Mouse (Mus musculus) lung, postnatal 14 days (tissue): Measurements from ENCODE around the gene Nme4.
A peak's percentile ranks its signal among the peaks of the same experiment; 100 is the strongest.
"Not testable (repeated sequence)": the region's sequence is repeated elsewhere in the genome, so short reads cannot be mapped to it uniquely, and the experiment has no call there.

Source experiments
- DNase-seq: peaks from one replicate; pipeline ENCODE4 v3.0.0; 2021

The Nme4 gene

DNA sequence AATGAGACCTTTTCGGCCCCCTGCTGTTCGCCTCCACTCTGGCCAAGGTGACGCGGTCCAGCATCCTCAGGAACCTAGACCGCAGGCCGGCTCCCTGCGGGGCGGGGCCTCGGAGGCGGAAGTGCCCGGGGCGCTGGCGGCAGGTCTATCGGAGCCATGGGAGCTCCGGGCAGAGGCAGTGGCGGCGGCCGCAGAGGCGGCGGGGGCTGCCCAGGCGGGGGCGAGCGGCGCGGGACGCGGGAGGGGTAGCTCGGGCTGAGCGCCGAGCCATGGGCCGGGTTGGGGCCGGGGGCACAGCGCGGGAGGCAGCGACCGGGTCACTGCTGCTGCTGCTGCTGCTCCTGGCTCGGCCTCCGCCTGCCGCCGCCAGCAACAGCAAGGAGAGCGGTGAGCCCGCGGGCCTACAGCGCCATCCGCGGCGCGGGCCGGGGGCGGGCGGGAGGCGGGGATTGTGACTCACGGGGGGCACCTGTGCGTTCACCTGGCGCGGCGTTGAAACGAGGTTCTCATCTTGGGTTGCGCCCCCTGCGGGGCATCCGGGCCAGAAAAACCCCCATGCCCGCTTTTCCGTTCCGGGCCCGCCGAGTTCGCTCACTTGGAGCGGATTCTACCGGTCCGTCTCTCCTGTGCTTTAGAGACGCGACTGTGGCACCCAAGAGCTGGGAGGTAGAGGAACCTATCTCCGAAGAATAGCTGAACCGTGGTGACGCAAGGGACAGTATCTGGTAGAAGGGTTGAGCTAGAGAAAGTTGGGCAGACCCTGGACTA is 18.0 kb upstream of the Nme4 start, which contains the start of gene Tmem8:
TSS of gene Tmem8 (plus strand) at position 119 of the 768 bp plus-strand sequence.
- DNase-seq: peak; percentile 70

DNA sequence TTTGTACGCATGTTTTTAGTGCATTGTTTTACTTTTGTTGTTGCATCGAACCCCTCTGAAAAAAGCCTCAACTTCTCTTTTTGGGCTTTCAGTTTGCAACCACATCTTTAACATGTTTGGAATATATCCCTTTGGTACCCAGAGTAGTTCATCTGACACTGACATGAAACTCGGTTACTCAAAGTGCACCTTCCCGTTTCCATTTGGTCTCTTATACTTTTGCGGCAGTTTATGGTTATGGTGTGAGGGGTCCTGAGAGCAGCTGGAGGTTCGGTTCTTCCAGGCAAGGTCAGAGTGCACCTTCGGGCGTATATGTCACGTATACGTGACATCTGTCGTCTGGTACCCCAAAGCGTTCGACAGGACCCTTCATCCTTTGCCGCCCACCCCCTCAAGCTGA is 17.3 kb upstream of the Nme4 start:
- DNase-seq: no peak

DNA sequence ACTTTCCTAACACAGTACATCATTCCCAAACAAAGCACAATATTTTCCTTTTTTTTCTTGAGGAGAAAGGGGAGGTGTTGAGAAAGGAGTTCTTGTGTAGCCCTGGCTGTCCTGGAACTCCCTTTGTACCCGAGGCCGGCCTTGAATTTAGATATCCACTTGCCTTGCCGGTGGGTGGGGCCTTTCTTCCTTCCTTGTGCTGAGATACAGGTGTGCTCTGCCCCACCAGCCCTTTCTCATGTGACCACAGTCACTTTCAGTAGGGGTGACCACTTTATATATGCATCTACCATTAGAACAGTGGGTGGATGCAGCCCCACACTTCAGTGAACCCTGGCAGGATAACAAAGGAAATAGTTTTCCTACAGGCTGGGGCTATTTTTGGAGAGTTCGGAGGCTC is 16.3 kb upstream of the Nme4 start:
- DNase-seq: no peak

DNA sequence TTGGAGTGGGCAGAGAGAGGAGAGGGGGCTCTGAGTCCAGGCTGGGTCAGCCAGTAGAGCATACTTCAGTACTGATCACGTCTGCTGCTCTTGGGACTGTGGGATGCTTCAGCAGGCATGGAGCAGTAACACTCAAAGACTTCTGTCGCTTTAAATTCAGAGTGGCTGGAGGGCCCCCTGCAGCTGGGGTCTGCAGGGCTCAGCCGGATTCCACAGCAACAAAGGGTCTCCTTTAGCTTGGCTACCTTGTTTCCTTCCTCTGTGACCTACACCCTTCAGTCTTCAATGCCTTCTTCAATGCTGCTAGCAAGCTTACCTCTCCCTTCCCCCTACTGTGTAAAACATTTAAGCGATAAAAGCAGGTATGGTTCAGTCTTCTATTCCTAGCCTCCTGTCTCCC is 15.6 kb upstream of the Nme4 start:
- no peak for DNase-seq

DNA sequence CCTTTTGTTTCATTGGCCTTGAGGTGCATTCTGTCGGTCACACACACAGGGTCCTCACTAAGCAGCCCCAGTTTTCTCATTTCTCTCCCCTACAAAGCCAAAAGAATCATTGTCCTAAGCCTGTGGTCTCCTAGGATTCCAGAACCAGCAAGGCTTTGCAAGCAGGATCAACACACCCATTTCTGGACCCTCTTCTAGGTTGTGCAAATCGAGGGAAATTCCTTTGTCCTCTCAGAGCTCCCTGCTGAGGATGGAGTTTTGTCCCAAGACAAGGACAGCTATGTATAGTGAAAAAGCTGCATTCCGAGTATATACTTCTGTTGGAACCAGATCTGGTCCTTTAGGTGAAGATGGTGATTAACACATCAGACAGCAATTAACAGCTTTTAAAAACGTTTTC is 14.8 kb upstream of the Nme4 start:
- no peak for DNase-seq

DNA sequence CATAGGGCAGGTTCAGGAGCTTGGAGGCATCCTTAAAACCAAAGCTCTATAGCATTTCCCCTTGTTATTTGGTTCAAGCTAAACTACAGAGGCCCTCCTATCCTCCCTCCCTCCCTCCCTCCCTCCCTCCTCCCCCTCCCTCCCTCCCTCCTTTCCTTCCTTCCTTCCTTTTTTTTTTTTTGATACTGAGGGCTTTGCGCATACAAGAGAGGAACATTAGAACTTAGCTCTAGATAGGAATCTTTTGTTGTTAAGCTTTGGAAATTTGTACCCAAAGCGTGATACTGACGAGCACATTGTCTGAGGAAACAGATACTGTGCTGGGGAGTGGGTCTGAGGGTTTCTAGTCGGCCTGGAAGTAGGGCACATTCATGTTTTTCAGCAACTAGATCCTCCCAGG is 10.2 kb upstream of the Nme4 start:
- no peak for DNase-seq

DNA sequence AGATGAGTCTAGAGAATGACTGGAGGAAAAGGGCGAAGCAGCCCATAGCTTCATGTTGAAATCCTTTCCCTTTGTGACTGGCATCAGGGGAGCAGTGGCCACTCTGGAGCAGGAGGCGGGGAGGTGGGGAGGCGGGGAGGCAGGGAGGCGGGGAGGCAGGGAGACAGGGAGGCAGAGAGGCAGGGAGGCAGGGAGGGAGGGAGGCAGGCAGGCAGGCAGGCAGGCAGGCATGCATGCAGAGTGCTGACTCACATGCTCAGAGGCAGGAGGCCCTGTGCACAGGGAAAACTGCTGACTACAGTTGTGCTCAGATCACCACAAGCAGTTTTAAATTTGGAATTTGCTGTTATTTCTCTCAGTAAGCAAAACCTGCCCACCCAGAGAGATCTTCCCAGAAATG is 6.1 kb upstream of the Nme4 start:
- no peak for DNase-seq

DNA sequence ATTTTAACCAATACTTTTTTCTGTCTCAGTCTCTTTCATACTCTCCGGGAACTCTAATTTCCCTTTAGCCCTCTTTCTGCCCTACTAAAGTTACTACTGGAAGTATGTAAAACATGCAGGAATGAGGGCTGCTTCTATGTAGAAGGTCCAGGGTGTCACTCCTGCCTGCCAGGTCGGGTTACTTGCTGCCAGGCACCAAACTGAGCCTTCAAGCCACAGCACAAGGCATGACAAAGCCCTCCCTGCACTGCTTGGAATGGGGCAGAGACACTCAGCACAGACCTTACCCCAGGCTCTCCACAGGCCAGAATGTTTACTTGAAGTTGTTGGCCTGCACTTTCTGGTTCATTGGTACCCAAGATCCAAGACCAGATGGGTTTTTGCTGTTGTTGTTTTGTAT is 4.8 kb upstream of the Nme4 start:
- DNase-seq: no peak

DNA sequence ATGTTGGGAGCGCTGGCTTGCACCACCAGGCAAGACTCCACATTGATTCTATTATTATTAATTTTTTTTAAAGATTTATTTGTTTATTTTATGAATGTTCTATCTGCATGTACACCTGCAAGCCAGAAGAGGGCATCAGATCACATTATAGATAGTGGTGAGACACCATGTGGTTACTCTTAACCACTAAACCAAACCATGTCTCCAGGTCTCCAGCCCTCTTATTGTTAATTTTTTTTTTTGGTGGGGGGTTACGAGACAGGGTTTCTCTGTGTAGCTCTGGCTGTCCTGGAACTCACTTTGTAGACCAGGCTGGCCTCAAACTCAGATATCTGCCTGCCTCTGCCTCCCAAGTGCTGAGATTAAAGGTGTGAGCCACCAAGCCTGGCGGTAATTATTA is 3.9 kb upstream of the Nme4 start:
- not testable (repeated sequence) for DNase-seq

DNA sequence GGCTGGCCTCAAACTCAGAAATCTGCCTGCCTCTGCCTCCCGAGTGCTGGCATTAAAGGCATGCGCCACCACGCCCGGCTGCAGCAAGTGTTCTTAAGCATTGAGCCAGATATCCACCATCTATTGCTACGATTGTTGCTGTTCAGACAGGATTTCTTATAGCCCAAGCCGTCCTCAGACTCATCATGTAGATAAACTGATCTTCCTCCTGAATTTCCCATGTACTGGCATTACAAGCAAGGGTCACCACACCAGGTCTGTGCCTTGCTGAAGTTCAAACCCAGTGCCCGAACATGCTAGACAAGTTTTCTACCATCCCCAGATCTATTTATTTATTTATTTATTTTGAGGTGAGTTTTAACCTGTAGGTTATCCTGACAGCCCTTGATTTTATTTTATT is 3.1 kb upstream of the Nme4 start:
- no peak for DNase-seq

DNA sequence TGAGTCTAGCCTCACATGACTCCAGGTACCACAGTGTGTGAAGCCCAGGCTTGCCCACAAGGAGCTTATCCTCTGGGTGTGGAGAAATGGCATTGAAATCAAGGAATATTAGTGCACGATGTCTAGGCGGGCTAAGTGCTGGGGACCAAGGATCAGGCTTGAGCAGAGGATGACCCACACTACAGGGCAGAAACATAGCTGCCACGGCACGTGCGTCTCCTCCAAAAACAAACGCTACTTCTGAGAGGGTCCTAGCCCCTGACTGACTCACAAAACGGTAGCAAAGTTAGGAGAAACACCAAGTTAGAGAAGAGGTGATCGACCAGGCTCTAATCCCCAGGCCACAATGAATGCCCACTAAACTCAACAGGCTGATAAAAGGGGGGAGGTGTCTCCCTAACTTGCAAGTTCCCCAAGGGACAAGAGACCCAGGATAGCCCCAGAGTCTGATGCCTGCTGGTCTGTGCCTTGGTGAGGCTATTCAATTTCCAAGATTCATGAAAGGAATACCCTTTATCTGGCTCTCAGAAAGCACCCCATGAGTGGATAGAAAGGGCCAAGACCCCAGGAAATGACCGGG is 781 bp downstream of the Nme4 start:
- no peak for DNase-seq

DNA sequence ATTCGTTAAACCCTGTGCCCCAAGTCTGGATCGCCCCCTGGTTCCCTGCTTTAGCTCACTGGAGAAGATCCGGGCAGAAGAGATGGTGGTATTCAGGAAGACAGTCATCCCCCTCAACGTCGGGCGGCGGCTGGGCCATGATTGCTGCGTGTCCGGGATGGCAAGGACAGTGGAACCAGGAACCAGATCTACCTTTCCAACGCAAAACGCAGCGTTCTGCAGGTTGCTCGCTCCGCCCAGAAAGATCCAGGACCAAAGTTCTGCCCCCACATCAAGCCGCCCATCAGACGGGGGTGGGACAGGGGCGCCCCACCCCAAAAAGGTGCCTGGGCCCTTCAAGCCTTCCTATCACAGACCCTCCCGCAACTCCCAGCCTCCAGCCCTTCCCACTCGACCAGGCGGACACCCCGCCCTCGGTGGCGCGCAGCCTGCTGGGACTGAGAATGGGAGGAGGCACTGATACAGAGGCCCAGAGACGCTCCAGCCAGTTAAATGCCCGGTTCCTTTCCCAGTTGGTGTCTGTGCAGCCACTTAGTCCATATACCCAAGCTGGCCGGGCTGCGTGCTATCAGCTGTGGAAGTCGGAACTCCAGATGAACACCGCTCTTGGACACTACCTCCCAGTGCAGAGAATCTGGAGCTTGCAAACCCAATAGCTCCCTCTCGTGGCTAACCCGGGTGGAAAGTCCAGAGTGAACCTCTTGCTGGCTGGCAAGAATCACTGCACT is 5.3 kb downstream of the Nme4 start, which contains the start of gene Decr2:
TSS of gene Decr2 (minus strand) at position 433 of the 728 bp plus-strand sequence.
- peak; percentile 92 for DNase-seq

DNA sequence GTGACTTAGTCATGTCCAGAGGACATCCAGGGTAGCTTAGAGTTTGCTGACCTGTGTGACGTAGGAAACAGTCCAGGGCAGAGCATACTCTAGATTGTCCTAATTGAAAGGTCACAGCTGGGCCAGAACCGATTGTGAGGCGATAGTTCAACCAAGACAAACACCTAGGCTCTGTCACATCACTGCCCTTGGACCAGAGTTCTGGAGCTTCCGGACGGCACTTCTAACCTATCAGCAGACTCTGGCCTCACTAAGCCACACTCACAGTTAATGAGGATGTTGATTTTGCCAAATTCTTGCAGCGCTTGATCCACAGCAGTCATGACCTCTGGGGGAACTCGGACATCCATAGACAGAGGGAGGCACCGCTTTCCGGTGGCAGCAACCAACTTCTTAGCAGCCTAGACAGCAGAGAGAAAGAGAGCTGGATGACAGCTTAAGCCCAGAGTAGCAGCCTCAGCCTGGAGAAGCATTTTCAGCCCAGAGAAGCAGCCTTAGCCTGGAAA is 8.3 kb downstream of the Nme4 start:
- DNase-seq: no peak

DNA sequence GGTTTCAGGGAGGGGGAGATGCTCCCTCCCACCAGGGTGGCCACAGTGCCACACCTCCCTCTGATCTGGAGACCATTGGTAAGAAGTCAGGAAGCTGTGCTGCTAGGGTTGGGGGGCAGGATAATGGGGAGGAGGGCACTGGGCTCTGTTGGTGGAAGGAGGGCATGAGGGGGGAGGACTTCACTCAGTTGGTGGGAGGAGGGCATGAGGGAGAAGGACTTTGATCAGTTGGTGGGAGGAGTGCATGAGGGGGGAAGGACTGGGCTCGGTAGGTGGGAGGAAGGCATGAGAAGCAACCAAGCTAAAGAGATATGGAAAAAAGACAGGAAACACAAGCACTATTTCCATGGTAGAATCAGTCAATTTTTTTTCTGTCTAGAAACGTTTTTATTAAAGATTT is 14.5 kb downstream of the Nme4 start:
- no peak for DNase-seq

DNA sequence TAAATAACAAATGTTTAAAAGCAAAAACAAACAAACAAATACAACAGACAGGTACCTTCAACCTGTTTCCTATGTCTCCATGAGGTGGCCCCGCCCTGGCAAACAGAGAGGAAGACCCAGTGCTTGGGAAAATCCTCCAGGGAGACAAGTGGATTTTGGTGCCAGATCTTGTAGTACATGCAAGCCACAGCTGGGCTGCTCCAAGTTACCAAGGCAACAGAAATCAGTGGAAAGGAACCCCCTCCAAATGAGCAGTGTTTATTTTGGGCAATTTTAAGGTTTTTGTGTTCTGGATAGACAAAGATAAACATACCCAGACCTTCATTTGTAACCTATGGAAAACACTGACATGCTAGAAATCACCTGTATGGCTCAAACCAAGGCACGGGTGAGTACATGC is 16.6 kb downstream of the Nme4 start:
- no peak for DNase-seq

DNA sequence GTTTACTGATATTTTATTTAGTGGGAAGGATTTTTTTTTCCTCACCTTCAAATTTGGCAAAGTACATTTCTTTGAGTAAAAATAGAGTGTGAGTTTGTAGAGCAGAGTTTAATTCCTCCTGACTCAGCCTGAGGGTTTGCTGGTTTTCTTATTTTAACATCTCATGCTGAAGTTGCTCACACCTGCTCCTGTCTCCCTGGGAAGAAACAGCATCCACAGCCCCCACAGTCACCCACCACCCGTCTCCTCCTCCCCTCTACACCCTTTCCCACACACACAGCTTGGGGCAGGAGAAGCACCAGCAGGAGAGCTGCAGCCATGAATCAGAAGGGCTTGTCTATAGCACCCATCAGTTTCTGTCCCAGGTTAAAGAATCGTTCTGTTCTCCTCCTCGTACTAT is 20.2 kb downstream of the Nme4 start:
- DNase-seq: no peak

DNA sequence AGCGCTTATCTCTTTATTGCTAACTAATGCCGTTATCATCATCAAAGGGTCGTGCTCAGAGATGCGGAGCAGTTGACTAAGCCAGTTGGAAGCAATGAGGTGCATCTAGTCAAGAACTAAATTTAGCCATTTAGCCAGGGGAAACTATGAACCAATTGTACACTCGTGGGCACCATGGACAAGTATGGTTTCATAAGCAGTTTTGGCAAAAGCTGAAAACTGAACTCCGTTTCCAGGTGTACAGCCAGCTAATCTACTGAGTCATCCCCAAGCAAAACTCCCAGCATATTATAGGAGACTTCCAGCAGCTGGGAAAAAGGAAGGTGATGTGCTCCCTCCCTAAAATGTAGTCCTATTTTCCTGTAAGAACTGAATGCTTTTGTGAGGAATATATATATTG is 25.3 kb downstream of the Nme4 start:
- DNase-seq: no peak

DNA sequence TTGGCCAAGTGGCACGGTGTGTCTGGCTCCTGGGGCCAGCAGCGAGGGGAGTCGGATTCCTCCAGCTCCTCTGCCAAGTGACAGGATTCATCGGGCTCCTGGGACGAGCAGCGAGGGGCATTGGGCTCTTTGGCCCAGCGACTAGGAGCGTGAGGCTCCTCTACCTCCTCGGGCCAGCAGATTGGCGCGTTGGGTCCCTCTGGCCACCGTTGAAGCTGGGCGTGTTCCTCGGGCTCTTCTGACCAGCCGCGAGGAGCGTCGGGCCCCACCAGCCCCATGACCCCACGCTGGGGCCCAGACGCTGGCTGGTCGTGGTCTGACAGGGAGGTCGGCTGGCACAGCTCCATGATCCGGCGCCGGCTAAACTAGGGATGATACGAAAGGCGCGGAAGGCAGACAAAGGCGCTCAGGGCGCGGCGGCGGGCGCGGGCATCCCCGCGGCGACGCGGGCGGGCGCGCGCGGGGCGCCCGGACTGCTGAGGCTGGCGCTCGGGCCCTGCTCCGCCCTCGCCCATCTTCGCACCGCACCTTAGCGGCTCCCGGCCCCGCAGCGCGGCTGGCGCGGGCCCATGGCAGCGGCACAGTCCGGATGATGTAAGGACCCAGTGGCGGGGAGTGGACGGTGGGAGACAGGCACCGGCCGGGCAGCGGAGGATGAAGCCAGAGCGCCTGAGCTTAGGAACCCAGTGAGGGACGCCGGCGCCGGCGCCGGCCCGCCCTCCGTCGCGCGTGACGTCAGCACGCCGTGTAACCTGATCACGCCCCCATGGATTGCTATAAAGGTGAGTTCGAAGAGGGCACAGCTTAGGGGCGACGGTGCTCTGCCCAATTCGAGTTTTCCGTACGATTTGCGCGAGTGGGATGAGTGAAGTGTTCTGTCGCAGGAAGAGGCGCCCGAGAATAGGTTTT is 26.3 kb downstream of the Nme4 start, which contains the start of gene Rab11fip3:
TSS of gene Rab11fip3 (minus strand) at position 725 of the 909 bp plus-strand sequence.
- DNase-seq: peak; percentile 81

DNA sequence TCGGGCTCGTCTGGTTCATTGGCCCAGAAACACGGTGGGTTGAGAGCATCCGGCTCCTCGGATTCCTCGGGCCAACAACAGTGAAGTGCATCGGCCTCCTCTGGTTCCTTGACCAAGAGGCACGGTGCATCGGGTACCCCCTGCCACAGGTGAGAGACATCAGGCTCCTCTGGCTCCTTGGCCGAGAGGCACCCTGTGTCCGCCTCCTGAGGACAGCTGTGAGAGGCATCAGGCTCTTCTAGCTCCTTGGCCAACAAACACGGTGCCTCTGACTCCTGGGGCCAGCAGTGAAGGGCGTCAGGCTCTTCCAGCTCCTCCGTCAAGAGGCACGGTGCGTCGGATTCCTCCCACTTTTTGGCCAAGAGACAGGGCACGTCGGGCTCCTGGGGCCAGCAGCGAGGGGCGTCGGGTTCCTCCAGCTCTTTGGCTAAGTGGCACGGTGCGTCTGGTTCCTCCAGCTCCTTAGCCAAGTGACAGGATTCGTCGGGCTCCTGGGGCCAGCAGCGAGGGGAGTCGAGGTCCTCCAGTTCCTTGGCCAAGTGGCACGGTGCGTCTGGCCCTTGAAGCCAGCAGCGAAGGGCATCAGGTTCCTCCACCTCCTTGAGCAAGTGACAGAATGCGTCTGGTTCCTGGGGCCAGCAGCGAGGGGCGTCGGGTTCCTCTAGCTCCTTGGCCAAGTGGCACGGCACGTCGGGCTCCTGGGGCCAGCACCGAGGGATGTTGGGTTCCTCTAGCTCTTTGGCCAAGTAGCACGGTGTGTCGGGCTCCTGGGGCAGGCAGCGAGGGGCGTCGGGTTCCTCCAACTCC is 27.2 kb downstream of the Nme4 start:
- peak; percentile 14 for DNase-seq

DNA sequence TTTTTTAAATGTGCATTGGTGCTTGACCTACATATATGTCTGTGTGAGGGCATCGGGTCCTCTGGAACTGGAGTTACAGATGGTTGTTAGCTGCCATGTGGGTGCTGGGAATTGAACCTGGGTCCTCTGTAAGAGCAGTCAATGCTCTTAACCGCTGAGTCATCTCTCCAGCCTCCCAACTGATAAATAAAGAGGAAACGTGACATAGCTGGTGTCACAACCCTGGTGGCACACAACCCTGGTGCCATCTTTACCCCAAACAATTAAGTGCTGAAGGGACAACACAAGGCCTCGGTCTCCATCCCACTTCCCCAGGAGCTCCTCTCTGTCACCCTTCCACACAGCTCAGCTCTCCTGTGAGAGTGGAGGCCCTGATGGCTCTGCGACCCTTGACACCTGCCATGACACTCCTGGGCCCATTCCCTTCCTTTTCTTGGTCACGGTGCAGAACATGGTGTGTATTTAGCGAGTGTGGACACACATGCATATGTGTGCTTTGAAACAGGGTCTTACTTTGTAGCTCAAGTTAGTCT is 28.8 kb downstream of the Nme4 start:
- DNase-seq: no peak

DNA sequence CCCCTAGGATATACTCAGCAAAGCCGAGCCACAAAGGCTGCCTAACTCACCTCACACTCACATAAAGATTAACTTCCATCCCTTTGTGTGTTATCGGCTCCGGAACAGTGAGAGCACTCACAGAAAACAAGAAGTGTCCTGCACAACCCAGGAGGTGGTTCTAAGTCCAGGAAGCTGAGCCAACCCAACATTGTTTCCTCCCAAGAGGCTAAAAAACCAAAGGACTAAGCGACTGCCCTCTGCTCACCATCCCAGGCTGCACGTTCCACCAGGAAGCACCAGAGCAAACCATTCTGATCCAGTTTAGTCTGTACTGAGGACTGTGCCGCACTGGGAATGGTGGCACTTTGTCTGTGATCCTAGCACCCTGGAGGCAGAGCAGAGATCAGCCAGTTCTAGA is 30.5 kb downstream of the Nme4 start:
- no peak for DNase-seq
